Mouse (Mus musculus): Measurements from ENCODE around the gene Ctsj. TPM values are rescaled to one million over a fixed set of nuclear protein-coding genes. Genes with fewer than 3 reads are reported as not detected.
A peak's percentile ranks its signal among the peaks of the same experiment; 100 is the strongest.
"Not testable (repeated sequence)": the region's sequence is repeated elsewhere in the genome, so short reads cannot be mapped to it uniquely, and the experiment has no call there.

The Ctsj gene
- polyA plus RNA-seq, 1 experiment from 2014 or later = not detected

- not testable (repeated sequence) for H3K4me2 ChIP-seq (ENCODE audit: low read length); H3K9me3 ChIP-seq (replicated peaks; ENCODE audit: low read length); H3K4me1 ChIP-seq (replicated peaks; ENCODE audit: insufficient read depth, low read length); H3K27ac ChIP-seq; H3K27me3 ChIP-seq (ENCODE audit: insufficient read depth, low read length); H3K9ac ChIP-seq (ENCODE audit: low read depth, low read length); DNase-seq (ENCODE audit: low spot score); H3K4me3 ChIP-seq (replicated peaks; ENCODE audit: low read depth, low read length); H3K36me3 ChIP-seq (ENCODE audit: insufficient read depth, low read length); ATAC-seq (replicated peaks; ENCODE audit: low FRiP score, low read depth)
- peak; percentile 10; the same call in 1 of the 2 replicates for TF ChIP-seq CTCF (IDR thresholded peaks at IDR 0.05; ENCODE audit: low read depth)
- 80% methylated on average over 4 of the region's 4 CpGs for WGBS
Observed at GRCm38 (mm10) chr13:60972319-60972718, 33.4 kb downstream of the Ctsj start.

DNA sequence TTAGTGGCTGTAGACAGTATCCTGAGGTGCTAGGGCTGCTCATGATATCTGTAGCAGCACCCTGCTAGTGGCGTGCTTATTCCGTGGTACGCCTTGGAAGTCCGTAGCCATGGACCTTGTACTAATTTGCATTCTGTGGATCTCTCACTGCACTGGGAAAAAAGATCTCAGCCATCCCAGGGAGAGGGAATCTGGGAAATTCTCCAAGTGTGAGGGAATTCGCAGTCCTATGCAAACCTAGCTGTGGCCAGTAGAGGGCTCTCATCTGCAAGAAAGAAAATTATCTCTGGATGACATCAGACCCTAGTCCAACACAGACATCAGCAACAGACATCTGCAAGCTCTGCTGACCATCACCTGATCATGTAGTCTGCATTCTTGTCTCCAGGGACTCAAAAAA is 41.8 kb downstream of the Ctsj start:
- H3K4me3 ChIP-seq (replicated peaks; ENCODE audit: low read depth, low read length); H3K4me1 ChIP-seq (replicated peaks; ENCODE audit: insufficient read depth, low read length); H3K27ac ChIP-seq; DNase-seq (ENCODE audit: low spot score); H3K9ac ChIP-seq (ENCODE audit: low read depth, low read length); H3K4me2 ChIP-seq (ENCODE audit: low read length); ATAC-seq (replicated peaks; ENCODE audit: low FRiP score, low read depth); H3K27me3 ChIP-seq (ENCODE audit: insufficient read depth, low read length); H3K36me3 ChIP-seq (ENCODE audit: insufficient read depth, low read length); H3K9me3 ChIP-seq (replicated peaks; ENCODE audit: low read length): not testable (repeated sequence)
- 20% methylated on average over 5 of the region's 5 CpGs for WGBS
- peak; percentile 12; the same call in 1 of the 2 replicates for TF ChIP-seq CTCF (IDR thresholded peaks at IDR 0.05; ENCODE audit: low read depth)

DNA sequence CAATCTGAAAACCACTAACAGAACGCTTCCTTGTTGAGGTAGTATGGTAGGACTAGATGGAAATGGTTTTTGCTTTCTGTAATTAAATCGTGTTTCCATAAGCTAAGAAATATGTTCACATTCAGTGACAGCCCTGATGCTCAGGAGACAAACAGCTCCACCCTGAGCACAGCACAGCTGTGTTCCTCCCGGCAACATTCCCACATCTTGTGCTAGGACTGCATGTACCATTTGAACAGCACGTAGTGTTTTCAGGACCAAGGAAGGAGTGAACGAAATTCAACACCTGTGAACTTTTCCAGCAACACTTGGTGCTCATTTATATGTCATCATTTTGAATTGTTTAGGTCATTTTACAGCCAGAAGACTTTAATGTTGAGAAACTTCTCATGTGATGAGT is 44.1 kb downstream of the Ctsj start:
- H3K4me1 ChIP-seq (replicated peaks; ENCODE audit: insufficient read depth, low read length) = no peaks in the 10 kb centered on the region
- ATAC-seq (replicated peaks; ENCODE audit: low FRiP score, low read depth) (no peak), DNase-seq (ENCODE audit: low spot score) (no peak)
- no peak overlapping the region for H3K4me3 ChIP-seq (replicated peaks; ENCODE audit: low read depth, low read length)
- H3K27me3 ChIP-seq (ENCODE audit: insufficient read depth, low read length) = no peaks in the 10 kb centered on the region
- H3K9ac ChIP-seq (ENCODE audit: low read depth, low read length) = no peak overlapping the region
- no peak overlapping the region for H3K4me2 ChIP-seq (ENCODE audit: low read length)
- no peaks in the 10 kb centered on the region for H3K36me3 ChIP-seq (ENCODE audit: insufficient read depth, low read length)
- no peak for TF ChIP-seq CTCF (IDR thresholded peaks at IDR 0.05; ENCODE audit: low read depth)
- H3K9me3 ChIP-seq (replicated peaks; ENCODE audit: low read length) = no peaks in the 10 kb centered on the region
- H3K27ac ChIP-seq = no peak overlapping the region
- WGBS = 64% methylated on average over 5 of the region's 5 CpGs

Other genes with a start within 250 kb of the Ctsj start
- gene BC051665, start 219.6 kb downstream of the Ctsj start, polyA plus RNA-seq (2015; fragmentation: Nextera tagmentation; extraction: Ambion mirVana) = not detected in 2 replicates
- not detected in 2 replicates for gene Ctsll3, start 203.1 kb downstream of the Ctsj start, polyA plus RNA-seq (2015; fragmentation: Nextera tagmentation; extraction: Ambion mirVana)
- 0.22 TPM in 1 of 2 replicates, not detected in the other for gene 4930486L24Rik, start 141.5 kb downstream of the Ctsj start, polyA plus RNA-seq (2015; fragmentation: Nextera tagmentation; extraction: Ambion mirVana)
- gene Gm49392, start 109.1 kb downstream of the Ctsj start, polyA plus RNA-seq (2015; fragmentation: Nextera tagmentation; extraction: Ambion mirVana) = 0.18 TPM in 1 of 2 replicates, not detected in the other
- gene Ctla2b, start 108.5 kb downstream of the Ctsj start, polyA plus RNA-seq (2015; fragmentation: Nextera tagmentation; extraction: Ambion mirVana) = 3.6 and 4.8 TPM in 2 replicates
- not detected in 2 replicates for gene Tpbpb, start 101.1 kb downstream of the Ctsj start, polyA plus RNA-seq (2015; fragmentation: Nextera tagmentation; extraction: Ambion mirVana)
- not detected in 2 replicates for gene Gm49393, start 70.4 kb downstream of the Ctsj start, polyA plus RNA-seq (2015; fragmentation: Nextera tagmentation; extraction: Ambion mirVana)
- gene Gm49391, start 69.4 kb downstream of the Ctsj start, polyA plus RNA-seq (2015; fragmentation: Nextera tagmentation; extraction: Ambion mirVana) = 0.66 and 2.6 TPM in 2 replicates
- gene Ctla2a, start 69.3 kb downstream of the Ctsj start, polyA plus RNA-seq (2015; fragmentation: Nextera tagmentation; extraction: Ambion mirVana) = 33.9 and 42.9 TPM in 2 replicates
- not detected in 2 replicates for gene Tpbpa, start 64.0 kb downstream of the Ctsj start, polyA plus RNA-seq (2015; fragmentation: Nextera tagmentation; extraction: Ambion mirVana)
- gene Ctsq, start 34.7 kb upstream of the Ctsj start, polyA plus RNA-seq (2015; fragmentation: Nextera tagmentation; extraction: Ambion mirVana) = not detected in 2 replicates
- gene Ctsr, start 158.3 kb upstream of the Ctsj start, polyA plus RNA-seq (2015; fragmentation: Nextera tagmentation; extraction: Ambion mirVana) = not detected in 2 replicates
- not detected in 2 replicates for gene Cts6, start 197.5 kb upstream of the Ctsj start, polyA plus RNA-seq (2015; fragmentation: Nextera tagmentation; extraction: Ambion mirVana)
- not detected in 2 replicates for gene Cts8, start 249.4 kb upstream of the Ctsj start, polyA plus RNA-seq (2015; fragmentation: Nextera tagmentation; extraction: Ambion mirVana)